Mouse (Mus musculus) liver, postnatal 0 days (tissue): ENCODE measurements around the gene Wfdc6a. TPM values are rescaled to one million over a fixed set of nuclear protein-coding genes. Genes with fewer than 3 reads are reported as not detected.
A peak's percentile ranks its signal among the peaks of the same experiment; 100 is the strongest.

Experiments
- ATAC-seq: fragments of 200-750 bp; cut with Nextera tagmentation; 2 replicates; pipeline ENCODE4 v1.8.0; 2017; ENCODE audit warnings: mild to moderate bottlenecking, moderate library complexity
- DNase-seq: peaks from one replicate; pipeline ENCODE4 v3.0.0-alpha.2; 2016
- H3K27ac ChIP-seq: fragments of 300-500 bp; sonication (generic); 2 replicates; pipeline ENCODE4 v1.5.1; 2014; ENCODE audit warnings: antibody characterized with exemption, moderate library complexity, mild to moderate bottlenecking, low read depth
- H3K27me3 ChIP-seq: fragments of 300-500 bp; sonication (generic); 2 replicates; pipeline ENCODE4 v1.6.1; 2014; ENCODE audit warnings: low read length, control low read depth, mixed read lengths; ENCODE audit not compliant: insufficient read depth
- H3K36me3 ChIP-seq: fragments of 300-500 bp; sonication (generic); replicated peaks from 2 replicates; pipeline ENCODE4 v1.6.1; 2014; ENCODE audit warnings: mild to moderate bottlenecking, control low read depth, low read length, moderate library complexity, mixed read lengths; ENCODE audit not compliant: insufficient read depth
- H3K4me1 ChIP-seq: fragments of 300-500 bp; sonication (generic); 2 replicates; pipeline ENCODE4 v1.6.1; 2014; ENCODE audit warnings: antibody characterized with exemption, mild to moderate bottlenecking, control low read depth; ENCODE audit not compliant: insufficient read depth
- H3K4me2 ChIP-seq: fragments of 300-500 bp; sonication (generic); 2 replicates; pipeline ENCODE4 v1.6.1; 2014; ENCODE audit warnings: low read depth, mild to moderate bottlenecking, low read length, moderate library complexity, mixed read lengths
- H3K4me3 ChIP-seq: fragments of 300-500 bp; sonication (generic); 2 replicates; pipeline ENCODE4 v1.5.1; 2014; ENCODE audit warnings: low read depth, low read length
- H3K9ac ChIP-seq: fragments of 300-500 bp; sonication (generic); replicated peaks from 2 replicates; pipeline ENCODE4 v1.6.1; 2014; ENCODE audit warnings: mild to moderate bottlenecking, moderate library complexity
- H3K9me3 ChIP-seq: fragments of 300-500 bp; sonication (generic); 2 replicates; pipeline ENCODE4 v1.6.1; 2016; ENCODE audit warnings: mild to moderate bottlenecking, control low read depth, low read length, mixed read lengths
- CTCF ChIP-seq: sonication (generic); IDR thresholded peaks from 2 replicates; pipeline ENCODE4 v1.5.1; 2016; ENCODE audit warnings: antibody characterized with exemption, low read depth
- EP300 ChIP-seq: IDR thresholded peaks from 2 replicates; pipeline ENCODE4 v1.6.1; 2016; ENCODE audit warnings: antibody characterized with exemption, low read depth, mild to moderate bottlenecking
- WGBS: fragments of 180-500 bp; shearing (Covaris S2); extraction: QIAGEN DNeasy Blood & Tissue Kit; methylation state at CpG from one replicate; pipeline ENCODE4 v1.1.7; 2014; ENCODE audit not compliant: insufficient replicate concordance; 5-methylcytosine and 5-hydroxymethylcytosine counted together
- polyA plus RNA-seq: library from polyadenylated mRNA; unstranded; fragments of >200 nt; fragmentation: Nextera tagmentation; extraction: Ambion mirVana; gene quantifications from 2 replicates; pipeline ENCODE4 v1.2.1, GENCODE M21; 2015

Gene Wfdc6a
- polyA plus RNA-seq, 1 experiment from 2014 or later, result not detected

DNA sequence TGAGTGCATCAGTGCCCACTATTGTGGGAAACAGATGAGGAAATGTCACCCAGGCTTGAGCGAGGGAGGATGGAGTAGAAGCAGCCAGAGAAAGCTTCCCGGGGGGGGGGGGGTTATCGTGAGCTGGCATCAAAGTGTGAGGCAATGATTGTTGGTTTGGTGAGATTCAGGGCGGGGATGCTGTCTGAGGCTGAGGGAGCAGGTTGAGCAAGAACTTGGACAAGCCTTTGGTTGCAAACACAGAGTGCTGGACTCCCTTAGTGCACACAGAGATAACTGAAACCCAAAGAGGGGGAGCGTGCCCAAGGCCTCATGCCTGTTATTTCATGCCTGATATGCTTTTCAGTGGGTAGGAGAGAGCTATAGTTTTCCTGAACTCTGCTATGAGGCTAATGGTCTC lies 17.8 kb downstream of the Wfdc6a start:
- H3K36me3 ChIP-seq, result no peaks in the 10 kb centered on the region
- no peak overlapping the region for H3K4me2 ChIP-seq
- no peak overlapping the region for H3K9ac ChIP-seq
- ATAC-seq, result peak; percentile 48; the same call in 1 of the 2 replicates
- no peaks in the 10 kb centered on the region for H3K9me3 ChIP-seq
- TF ChIP-seq EP300 (no peak), CTCF (no peak)
- DNase-seq, result no peak
- H3K27ac ChIP-seq, result no peak overlapping the region
- peaks cover 24% of the 10 kb centered on the region for H3K27me3 ChIP-seq
- WGBS, result 55% methylated on average over 5 of the region's 5 CpGs
- peaks cover 2% of the 10 kb centered on the region; the same call in 1 of the 2 replicates for H3K4me1 ChIP-seq
- no peak overlapping the region for H3K4me3 ChIP-seq

DNA sequence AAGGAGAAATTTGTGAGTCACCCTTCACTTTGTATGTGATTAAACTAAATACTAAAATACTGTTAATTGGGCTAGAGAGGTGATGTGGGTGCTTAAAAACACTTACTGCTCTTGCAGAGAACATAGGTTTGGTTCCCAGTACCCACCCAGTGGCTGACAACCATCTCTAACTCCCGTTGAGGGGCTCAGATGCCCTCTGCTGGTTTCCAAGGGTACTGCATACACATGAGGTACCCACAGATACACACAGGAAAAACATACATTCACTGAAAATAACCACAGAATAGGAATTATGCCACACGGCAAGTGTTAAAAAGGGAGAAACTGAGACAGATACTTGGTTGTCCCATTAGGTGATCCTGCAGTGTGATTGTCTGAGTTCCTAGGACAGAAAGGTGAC lies 18.2 kb downstream of the Wfdc6a start:
- no peaks in the 10 kb centered on the region for H3K9me3 ChIP-seq
- H3K9ac ChIP-seq, result no peak overlapping the region
- TF ChIP-seq CTCF (peak; percentile 57), EP300 (no peak)
- H3K4me3 ChIP-seq, result no peak overlapping the region
- no peak overlapping the region for H3K27ac ChIP-seq
- peaks cover 2% of the 10 kb centered on the region; the same call in 1 of the 2 replicates for H3K4me1 ChIP-seq
- ATAC-seq (no peak), DNase-seq (no peak)
- H3K4me2 ChIP-seq, result no peak overlapping the region
- peaks cover 28% of the 10 kb centered on the region for H3K27me3 ChIP-seq
- WGBS, result 77% methylated on average over 2 of the region's 2 CpGs
- no peaks in the 10 kb centered on the region for H3K36me3 ChIP-seq

DNA sequence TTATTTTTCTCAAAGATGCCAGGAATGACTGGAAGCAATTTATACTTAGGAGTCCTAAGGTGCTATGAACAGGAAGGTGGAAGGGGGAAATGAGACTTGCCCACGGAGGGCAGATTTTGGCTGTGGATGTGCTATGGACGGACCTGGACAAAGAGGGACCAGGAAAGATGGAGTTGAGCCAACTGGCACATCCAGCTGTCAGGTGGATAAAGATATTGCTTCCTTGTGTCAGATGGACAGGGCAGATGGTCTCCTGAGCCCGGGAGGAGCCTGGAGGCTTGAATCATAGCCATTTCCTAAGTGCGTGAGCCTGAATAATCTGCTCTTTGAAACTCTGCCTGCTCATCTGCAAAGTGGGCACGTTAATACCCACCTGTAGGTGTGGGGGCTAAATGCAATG lies 20.9 kb downstream of the Wfdc6a start:
- H3K4me1 ChIP-seq, result peaks cover 2% of the 10 kb centered on the region; the same call in 1 of the 2 replicates
- H3K9me3 ChIP-seq, result no peaks in the 10 kb centered on the region
- H3K27me3 ChIP-seq, result peaks cover 31% of the 10 kb centered on the region
- H3K4me3 ChIP-seq, result no peak overlapping the region
- TF ChIP-seq EP300 (no peak), CTCF (no peak)
- no peaks in the 10 kb centered on the region for H3K36me3 ChIP-seq
- no peak for DNase-seq
- WGBS, result 65% methylated on average over 5 of the region's 5 CpGs
- no peak overlapping the region for H3K9ac ChIP-seq
- no peak overlapping the region for H3K4me2 ChIP-seq
- no peak overlapping the region for H3K27ac ChIP-seq
- ATAC-seq, result no peak

DNA sequence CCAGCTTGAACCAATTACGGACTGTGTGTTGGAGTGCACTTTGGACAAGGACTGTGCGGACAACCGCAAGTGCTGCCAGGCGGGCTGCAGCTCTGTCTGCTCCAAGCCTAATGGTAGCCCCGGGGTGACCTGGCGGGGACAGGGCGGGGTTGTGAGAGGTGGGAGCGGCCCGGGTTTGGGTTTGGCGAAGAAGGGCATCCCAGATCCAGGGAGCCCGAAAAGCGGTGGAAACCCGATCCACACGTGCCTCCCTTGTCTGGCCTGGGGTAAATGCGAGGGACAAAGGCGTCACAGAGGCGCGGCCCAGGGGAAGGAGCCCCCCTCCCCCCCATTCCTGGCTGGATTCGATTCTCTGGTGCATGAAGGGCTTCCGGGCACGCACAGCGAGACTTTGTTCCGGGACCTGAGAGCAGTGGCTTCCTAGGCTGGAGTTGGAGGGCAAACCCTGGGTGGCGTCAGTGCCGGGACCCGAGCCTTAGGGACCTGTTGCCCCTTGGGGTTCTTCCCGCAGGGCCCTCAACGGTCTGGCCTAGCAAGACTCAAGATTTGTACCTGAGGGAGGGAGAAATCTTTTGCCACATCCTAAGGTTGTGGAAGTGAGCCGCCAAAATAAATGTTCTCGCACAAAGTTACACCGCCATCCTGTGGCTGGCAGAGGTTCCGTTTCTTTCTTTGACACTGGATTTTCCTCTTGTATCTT lies 21.8 kb downstream of the Wfdc6a start:
- ATAC-seq (peak; percentile 40; the same call in 1 of the 2 replicates), DNase-seq (peak; percentile 23)
- WGBS, result under 1% methylated on average over 32 of the region's 32 CpGs

DNA sequence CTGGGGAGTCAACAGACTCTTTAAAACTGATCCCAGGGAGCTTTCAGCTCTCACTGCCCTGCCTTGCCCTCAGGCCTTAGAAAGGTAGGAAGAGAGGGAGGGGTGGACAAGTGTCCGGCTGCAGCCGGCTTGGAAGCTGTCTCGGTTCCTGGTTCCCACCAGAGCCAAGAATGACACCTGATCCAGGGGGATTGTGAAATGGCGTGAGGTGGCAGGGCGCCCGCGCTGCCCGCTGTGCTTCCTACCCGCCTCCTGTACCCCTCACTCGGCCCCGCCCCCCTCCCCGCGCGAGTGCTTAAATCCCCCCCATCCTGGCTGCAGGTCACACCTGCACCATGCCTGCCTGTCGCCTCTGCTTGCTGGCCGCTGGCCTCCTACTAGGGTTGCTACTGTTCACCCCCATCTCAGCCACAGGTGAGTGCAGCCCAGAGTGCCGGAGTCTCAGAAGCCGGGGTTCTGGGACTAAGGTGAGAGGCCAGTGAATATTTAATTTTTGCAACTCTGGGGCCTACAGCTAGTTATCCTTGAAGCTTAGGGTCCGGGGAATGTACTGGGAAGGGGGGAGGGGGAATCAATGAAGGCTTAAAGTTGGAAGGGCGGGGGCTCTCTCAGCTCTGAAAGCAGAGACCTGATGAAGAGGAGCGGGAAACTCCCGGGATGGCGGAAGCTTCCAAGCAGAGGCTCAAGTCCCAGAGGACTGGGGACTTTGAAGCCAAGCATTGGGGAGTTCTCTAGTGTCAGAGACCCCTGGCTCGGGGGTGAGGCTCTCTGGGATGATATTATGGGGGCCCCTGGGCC lies 22.7 kb downstream of the Wfdc6a start, which contains the start of gene Wfdc2:
TSS of gene Wfdc2 (plus strand) at position 23 of the 798 bp plus-strand sequence.
- ATAC-seq, result no peak
- Histone ChIP-seq H3K27ac (no peak within 1 kb of the TSS), H3K36me3 (no peaks in the 10 kb centered on the region), H3K27me3 (peaks cover 36% of the 10 kb centered on the region), H3K4me2 (peak within 1 kb of the TSS; percentile 71), H3K9ac (no peak within 1 kb of the TSS), H3K4me1 (peaks cover 2% of the 10 kb centered on the region; the same call in 1 of the 2 replicates), H3K9me3 (no peaks in the 10 kb centered on the region), H3K4me3 (peak within 1 kb of the TSS; percentile 37)
- no peak for TF ChIP-seq EP300
- TF ChIP-seq CTCF, result no peak
- DNase-seq, result peak; percentile 39
- 21% methylated on average over 23 of the region's 24 CpGs for WGBS

More for the DNA sequence above, 21.8 kb downstream of the Wfdc6a start:
- Histone ChIP-seq H3K27ac (no peak overlapping the region), H3K4me1 (peaks cover 2% of the 10 kb centered on the region; the same call in 1 of the 2 replicates), H3K4me3 (peak overlapping the region; percentile 37), H3K9ac (no peak overlapping the region), H3K36me3 (no peaks in the 10 kb centered on the region), H3K4me2 (peak overlapping the region; percentile 71), H3K27me3 (peaks cover 36% of the 10 kb centered on the region), H3K9me3 (no peaks in the 10 kb centered on the region)
- TF ChIP-seq CTCF, result peak; percentile 56
- TF ChIP-seq EP300, result no peak

DNA sequence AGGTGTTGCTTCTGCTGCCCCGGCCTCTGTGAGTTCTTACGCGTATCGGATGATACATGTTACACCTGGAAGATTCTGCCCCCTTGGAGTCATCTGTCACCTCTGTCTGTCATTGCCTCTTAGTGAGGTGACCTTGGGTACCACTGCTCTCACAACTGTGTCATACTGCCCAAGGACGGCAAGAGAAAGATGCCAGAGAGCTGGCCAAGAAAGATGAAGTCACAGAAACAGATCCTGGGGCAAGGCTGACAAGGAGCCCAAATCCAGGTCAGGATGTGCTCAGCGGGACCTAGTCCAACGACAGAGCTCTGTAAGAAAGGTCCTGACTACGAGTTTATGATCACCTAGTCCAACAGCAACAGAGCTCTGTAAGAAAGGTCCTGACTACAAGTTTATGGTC lies 25.1 kb downstream of the Wfdc6a start:
- H3K36me3 ChIP-seq, result no peaks in the 10 kb centered on the region
- H3K4me2 ChIP-seq, result no peak overlapping the region
- no peaks in the 10 kb centered on the region for H3K9me3 ChIP-seq
- no peak for DNase-seq
- no peak overlapping the region for H3K9ac ChIP-seq
- TF ChIP-seq EP300 (no peak), CTCF (no peak)
- H3K27me3 ChIP-seq, result peaks cover 36% of the 10 kb centered on the region
- H3K4me3 ChIP-seq, result no peak overlapping the region
- ATAC-seq, result no peak
- peaks cover 2% of the 10 kb centered on the region; the same call in 1 of the 2 replicates for H3K4me1 ChIP-seq
- H3K27ac ChIP-seq, result no peak overlapping the region
- WGBS, result 82% methylated on average over 8 of the region's 8 CpGs
